Mouse (Mus musculus) bone marrow macrophage, adult 2 months (primary cell): ENCODE measurements at regions not wholly inside any gene's neighbourhood (a gene's known extent, or its start where the extent isn't known, plus 50 kb on each side); places are given as distances from the start of the nearest gene placed in this dataset.

Experiments
- CTCF ChIP-seq: IDR thresholded peaks from 2 replicates; pipeline ENCODE4 v1.5.1; 2012; ENCODE audit warnings: low read depth, mild to moderate bottlenecking, low read length, moderate library complexity
- POLR2A ChIP-seq: IDR thresholded peaks from 2 replicates; pipeline ENCODE4 v1.6.1; 2012; ENCODE audit warnings: mild to moderate bottlenecking, low read depth, low read length, borderline replicate concordance

DNA sequence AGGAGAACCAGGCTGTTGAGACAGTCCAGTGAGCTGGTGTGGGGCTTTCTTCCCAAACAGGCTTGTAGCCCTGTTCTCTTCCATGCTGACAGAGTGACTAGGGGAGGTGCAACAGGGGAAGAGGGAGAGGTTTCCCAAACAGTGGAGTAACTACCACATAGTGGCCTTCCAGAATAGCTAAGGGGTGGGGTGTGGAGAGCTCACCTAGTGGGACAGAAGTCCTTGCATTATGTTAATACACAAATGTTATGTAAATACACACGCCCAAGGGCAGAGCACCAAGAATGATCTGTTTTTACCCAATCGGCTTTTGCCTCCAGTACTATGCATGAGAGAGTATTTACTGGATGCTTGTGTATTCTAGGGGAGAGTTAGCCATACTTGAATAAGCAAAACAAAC is 226.6 kb upstream of the Hs6st1 start:
- TF ChIP-seq POLR2A (no peak), CTCF (no peak)
